Mouse (Mus musculus) G1E (cell line): ENCODE results near the gene Ppp1r3f.

Experiments
- CTCF ChIP-seq: IDR thresholded peaks from 2 replicates; pipeline ENCODE4 v1.5.1; 2012; ENCODE audit warnings: low read depth, low read length, inconsistent platforms, mixed read lengths
- GATA1 ChIP-seq: IDR thresholded peaks from 2 replicates; pipeline ENCODE4 v1.6.1; 2012; ENCODE audit warnings: borderline replicate concordance, low read length, inconsistent platforms, mixed read lengths
- POLR2AphosphoS5 ChIP-seq: IDR thresholded peaks from 2 replicates; pipeline ENCODE4 v1.6.1; 2012; ENCODE audit warnings: low read depth, low read length, inconsistent platforms; ENCODE audit not compliant: insufficient replicate concordance
- TAL1 ChIP-seq: conservative IDR thresholded peaks from 2 replicates; pipeline ENCODE4 v1.6.1; 2012; ENCODE audit warnings: low read depth, low read length, inconsistent platforms, mixed read lengths

DNA sequence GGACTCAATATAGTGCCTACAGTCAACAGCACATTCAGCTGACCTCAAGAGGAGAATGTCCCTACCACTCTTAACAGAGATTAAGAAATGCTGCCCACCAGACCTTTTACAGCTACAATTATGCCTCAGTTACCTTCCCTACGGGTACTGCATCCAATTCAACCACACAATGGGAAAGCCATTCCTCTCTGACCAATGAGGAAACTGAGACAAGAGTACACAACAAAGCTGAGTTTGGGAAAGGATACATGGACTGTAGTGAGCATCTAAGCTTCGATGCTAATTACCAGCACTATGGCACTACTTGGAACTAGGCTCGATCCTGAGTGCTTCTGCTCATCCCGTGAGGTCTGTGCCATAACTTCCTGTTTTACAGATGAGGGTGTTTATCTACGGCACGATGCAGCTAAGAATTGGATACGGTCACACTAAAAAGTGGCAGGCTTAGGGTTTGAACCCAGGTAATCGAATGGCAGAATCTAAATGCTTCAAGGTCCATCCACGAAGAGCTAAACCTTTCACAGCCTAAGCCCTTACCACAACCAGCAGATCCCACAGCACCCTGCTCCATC is 2.4 kb downstream of the Ppp1r3f start:
- TF ChIP-seq CTCF (no peak), GATA1 (no peak), POLR2AphosphoS5 (no peak), TAL1 (no peak)
